Mouse (Mus musculus) adrenal gland, adult (tissue): ENCODE results near the gene Zfand3.

ENCODE experiments used
- DNase-seq, 2 experiments: peaks; one replicate each; pipeline ENCODE4 v3.0.0; 2022 to 2023; ENCODE audit warnings: low spot score in 1 of 2; ENCODE audit not compliant: inconsistent age in 2 of 2

Zfand3 gene

GRCm38 (mm10) chr17:30051523-30052346, 47.2 kb downstream of the Zfand3 start:
- DNase-seq = no peak

GRCm38 (mm10) chr17:30052347-30052742, 47.8 kb downstream of the Zfand3 start:
- DNase-seq = no peak

GRCm38 (mm10) chr17:30053463-30053862, 48.9 kb downstream of the Zfand3 start:
- DNase-seq = no peak

- no peak for DNase-seq
These were observed 49.3 kb downstream of the Zfand3 start for GRCm38 (mm10) chr17:30053871-30054270.

GRCm38 (mm10) chr17:30056226-30056625, 51.7 kb downstream of the Zfand3 start:
- DNase-seq = no peak

- no peak for DNase-seq
These were observed 54.1 kb downstream of the Zfand3 start for GRCm38 (mm10) chr17:30058594-30058993.

GRCm38 (mm10) chr17:30059066-30059465, 54.5 kb downstream of the Zfand3 start:
- DNase-seq = peak; percentile 19 to 71

- DNase-seq = no peak
These were observed 56.7 kb downstream of the Zfand3 start for GRCm38 (mm10) chr17:30061100-30061837.

- no peak for DNase-seq
These were observed 59.3 kb downstream of the Zfand3 start for GRCm38 (mm10) chr17:30063849-30064248.

- DNase-seq = no peak
These were observed 60.2 kb downstream of the Zfand3 start for GRCm38 (mm10) chr17:30064746-30065145.

- no peak for DNase-seq
These were observed 65.2 kb downstream of the Zfand3 start for GRCm38 (mm10) chr17:30069776-30070175.

GRCm38 (mm10) chr17:30070631-30071030, 66.1 kb downstream of the Zfand3 start:
- no peak for DNase-seq

GRCm38 (mm10) chr17:30072613-30073012, 68.1 kb downstream of the Zfand3 start:
- DNase-seq = peak; percentile 44 to 70

- DNase-seq = no peak
These were observed 71.4 kb downstream of the Zfand3 start for GRCm38 (mm10) chr17:30075896-30076295.

GRCm38 (mm10) chr17:30084007-30084406, 79.5 kb downstream of the Zfand3 start:
- no peak for DNase-seq

GRCm38 (mm10) chr17:30086695-30087094, 82.2 kb downstream of the Zfand3 start:
- no peak for DNase-seq

GRCm38 (mm10) chr17:30088431-30088830, 83.9 kb downstream of the Zfand3 start:
- DNase-seq = no peak

- DNase-seq = no peak
These were observed 85.9 kb downstream of the Zfand3 start for GRCm38 (mm10) chr17:30090416-30090815.

GRCm38 (mm10) chr17:30093148-30093749, 88.7 kb downstream of the Zfand3 start:
- DNase-seq = no peak

- DNase-seq = no peak
These were observed 92.6 kb downstream of the Zfand3 start for GRCm38 (mm10) chr17:30097156-30097555.

GRCm38 (mm10) chr17:30097677-30098076, 93.1 kb downstream of the Zfand3 start:
- no peak for DNase-seq

GRCm38 (mm10) chr17:30099670-30100069, 95.1 kb downstream of the Zfand3 start:
- DNase-seq = no peak
